Mouse (Mus musculus): Measurements from ENCODE around the gene Apeh. TPM values are rescaled to one million over a fixed set of nuclear protein-coding genes. Genes with fewer than 3 reads are reported as not detected.

Apeh gene
- polyA plus RNA-seq, 1 experiment from 2014 or later: 73.7 TPM

GRCm38 (mm10) chr9:108132373-108132772, 38.0 kb upstream of the Apeh start:
- H3K4me2 ChIP-seq: no peak overlapping the region
- H3K4me3 ChIP-seq (replicated peaks): no peak overlapping the region
- H3K27ac ChIP-seq: no peak overlapping the region
- H3K4me1 ChIP-seq: 0 out of 2 replicates have a peak, but pooled peaks cover 2% of the 10 kb centered on the region
- no peaks in the 10 kb centered on the region for H3K36me3 ChIP-seq
- H3K9me3 ChIP-seq: no peaks in the 10 kb centered on the region
- no peaks in the 10 kb centered on the region for H3K27me3 ChIP-seq (replicated peaks)
- no peak overlapping the region for H3K9ac ChIP-seq
- WGBS: 89% methylated on average over 3 of the region's 3 CpGs
- no peak for ATAC-seq (ENCODE audit: insufficient read depth, low FRiP score, low read depth)

- WGBS: 79% methylated on average over 5 of the region's 5 CpGs
- Histone ChIP-seq H3K4me2 (no peak overlapping the region), H3K9me3 (no peaks in the 10 kb centered on the region), H3K4me3 (replicated peaks) (no peak overlapping the region), H3K9ac (no peak overlapping the region), H3K27me3 (replicated peaks) (no peaks in the 10 kb centered on the region), H3K4me1 (no peaks in the 10 kb centered on the region), H3K27ac (no peak overlapping the region), H3K36me3 (no peaks in the 10 kb centered on the region)
- ATAC-seq (ENCODE audit: insufficient read depth, low FRiP score, low read depth): no peak
Measured at GRCm38 (mm10) chr9:108131502-108131901, 37.1 kb upstream of the Apeh start.

- no peak for ATAC-seq (ENCODE audit: insufficient read depth, low FRiP score, low read depth)
- Histone ChIP-seq H3K9me3 (no peaks in the 10 kb centered on the region), H3K4me3 (replicated peaks) (no peak overlapping the region), H3K27ac (no peak overlapping the region), H3K27me3 (replicated peaks) (no peaks in the 10 kb centered on the region), H3K4me1 (no peaks in the 10 kb centered on the region), H3K9ac (no peak overlapping the region), H3K36me3 (no peaks in the 10 kb centered on the region), H3K4me2 (no peak overlapping the region)
- 73% methylated on average over 13 of the region's 13 CpGs for WGBS
Measured at GRCm38 (mm10) chr9:108129042-108129948, 34.9 kb upstream of the Apeh start.

- Histone ChIP-seq H3K9me3 (no peaks in the 10 kb centered on the region), H3K9ac (no peak overlapping the region), H3K4me1 (no peaks in the 10 kb centered on the region), H3K27ac (no peak overlapping the region), H3K27me3 (replicated peaks) (no peaks in the 10 kb centered on the region), H3K36me3 (no peaks in the 10 kb centered on the region), H3K4me3 (replicated peaks) (no peak overlapping the region), H3K4me2 (no peak overlapping the region)
- 79% methylated on average over 11 of the region's 11 CpGs for WGBS
- no peak for ATAC-seq (ENCODE audit: insufficient read depth, low FRiP score, low read depth)
Measured at GRCm38 (mm10) chr9:108128248-108128647, 33.8 kb upstream of the Apeh start.

GRCm38 (mm10) chr9:108126436-108127180, 32.2 kb upstream of the Apeh start:
- H3K27ac ChIP-seq: no peak overlapping the region
- no peaks in the 10 kb centered on the region for H3K4me1 ChIP-seq
- 66% methylated on average over 17 of the region's 17 CpGs for WGBS
- no peaks in the 10 kb centered on the region for H3K27me3 ChIP-seq (replicated peaks)
- H3K9ac ChIP-seq: no peak overlapping the region
- no peak overlapping the region for H3K4me3 ChIP-seq (replicated peaks)
- no peaks in the 10 kb centered on the region for H3K9me3 ChIP-seq
- ATAC-seq (ENCODE audit: insufficient read depth, low FRiP score, low read depth): no peak
- no peaks in the 10 kb centered on the region for H3K36me3 ChIP-seq
- no peak overlapping the region for H3K4me2 ChIP-seq

DNA sequence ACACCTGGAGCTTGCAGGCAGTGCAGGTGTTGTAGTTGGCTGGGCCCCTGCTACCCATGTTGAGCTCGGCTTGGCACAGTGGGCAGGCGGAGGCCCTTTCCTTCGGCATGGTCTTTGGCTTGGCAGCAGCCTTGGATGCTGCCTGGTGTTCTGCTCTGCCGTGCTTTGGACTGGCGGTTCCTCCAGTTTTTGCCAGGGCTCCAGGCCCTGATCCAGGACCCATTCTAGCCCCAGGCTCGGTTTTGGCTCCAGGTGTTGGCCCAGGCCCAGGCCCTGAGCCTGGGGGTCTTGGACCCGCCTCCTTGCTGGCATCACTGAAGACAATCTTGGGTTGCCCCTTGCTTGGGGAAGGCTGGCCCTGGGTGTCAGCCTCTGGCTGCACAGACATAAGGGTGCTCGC, 31.3 kb upstream of the Apeh start:
- H3K27me3 ChIP-seq (replicated peaks): no peaks in the 10 kb centered on the region
- no peak overlapping the region for H3K4me3 ChIP-seq (replicated peaks)
- H3K4me1 ChIP-seq: no peaks in the 10 kb centered on the region
- H3K9me3 ChIP-seq: no peaks in the 10 kb centered on the region
- no peaks in the 10 kb centered on the region for H3K36me3 ChIP-seq
- no peak overlapping the region for H3K27ac ChIP-seq
- H3K4me2 ChIP-seq: no peak overlapping the region
- H3K9ac ChIP-seq: no peak overlapping the region
- WGBS: 85% methylated on average over 8 of the region's 8 CpGs
- no peak for ATAC-seq (ENCODE audit: insufficient read depth, low FRiP score, low read depth)

DNA sequence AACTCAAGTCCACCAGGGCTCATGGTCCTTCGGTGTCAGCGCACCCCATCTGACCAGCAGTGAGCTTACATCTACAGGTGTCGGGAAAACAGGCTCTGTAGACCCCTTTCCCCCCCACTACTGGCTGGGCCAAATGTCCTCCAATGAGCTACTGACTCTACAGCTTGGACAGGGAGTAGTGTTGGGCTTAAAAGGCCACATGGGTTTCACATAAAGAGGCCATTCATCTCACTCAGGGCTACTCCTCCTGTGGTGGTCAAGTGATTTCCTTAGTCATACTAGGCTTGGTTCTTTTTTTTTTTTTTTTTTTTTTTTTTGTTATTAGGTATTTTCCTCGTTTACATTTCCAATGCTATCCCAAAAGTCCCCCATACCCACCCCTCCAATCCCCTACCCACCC, 29.5 kb upstream of the Apeh start:
- WGBS: 75% methylated on average over 4 of the region's 4 CpGs
- no peaks in the 10 kb centered on the region for H3K9me3 ChIP-seq
- H3K36me3 ChIP-seq: no peaks in the 10 kb centered on the region
- H3K4me1 ChIP-seq: peaks cover 11% of the 10 kb centered on the region
- H3K4me2 ChIP-seq: no peak overlapping the region
- ATAC-seq (ENCODE audit: insufficient read depth, low FRiP score, low read depth): no peak
- H3K27ac ChIP-seq: no peak overlapping the region
- H3K9ac ChIP-seq: no peak overlapping the region
- H3K4me3 ChIP-seq (replicated peaks): no peak overlapping the region
- no peaks in the 10 kb centered on the region for H3K27me3 ChIP-seq (replicated peaks)

GRCm38 (mm10) chr9:108121170-108121969, 27.0 kb upstream of the Apeh start:
- peaks cover 11% of the 10 kb centered on the region for H3K4me1 ChIP-seq
- H3K36me3 ChIP-seq: no peaks in the 10 kb centered on the region
- no peak overlapping the region for H3K9ac ChIP-seq
- 87% methylated on average over 10 of the region's 10 CpGs for WGBS
- H3K9me3 ChIP-seq: no peaks in the 10 kb centered on the region
- no peaks in the 10 kb centered on the region for H3K27me3 ChIP-seq (replicated peaks)
- no peak for ATAC-seq (ENCODE audit: insufficient read depth, low FRiP score, low read depth)
- no peak overlapping the region for H3K4me2 ChIP-seq
- no peak overlapping the region for H3K4me3 ChIP-seq (replicated peaks)
- no peak overlapping the region for H3K27ac ChIP-seq

- H3K4me2 ChIP-seq: no peak overlapping the region
- H3K9ac ChIP-seq: no peak overlapping the region
- peaks cover 11% of the 10 kb centered on the region for H3K4me1 ChIP-seq
- 82% methylated on average over 8 of the region's 8 CpGs for WGBS
- H3K27ac ChIP-seq: no peak overlapping the region
- H3K4me3 ChIP-seq (replicated peaks): no peak overlapping the region
- H3K27me3 ChIP-seq (replicated peaks): no peaks in the 10 kb centered on the region
- no peaks in the 10 kb centered on the region for H3K36me3 ChIP-seq
- no peaks in the 10 kb centered on the region for H3K9me3 ChIP-seq
- ATAC-seq (ENCODE audit: insufficient read depth, low FRiP score, low read depth): no peak
Measured at GRCm38 (mm10) chr9:108120671-108121070, 26.3 kb upstream of the Apeh start.

GRCm38 (mm10) chr9:108119891-108120411, 25.5 kb upstream of the Apeh start:
- no peak overlapping the region for H3K4me2 ChIP-seq
- H3K27me3 ChIP-seq (replicated peaks): no peaks in the 10 kb centered on the region
- peak overlapping the region; percentile 83 for H3K27ac ChIP-seq
- H3K4me3 ChIP-seq (replicated peaks): no peak overlapping the region
- no peaks in the 10 kb centered on the region for H3K9me3 ChIP-seq
- peak; percentile 91 for ATAC-seq (ENCODE audit: insufficient read depth, low FRiP score, low read depth)
- no peak overlapping the region for H3K9ac ChIP-seq
- peaks cover 11% of the 10 kb centered on the region for H3K4me1 ChIP-seq
- 20% methylated on average over 11 of the region's 11 CpGs for WGBS
- no peaks in the 10 kb centered on the region for H3K36me3 ChIP-seq

DNA sequence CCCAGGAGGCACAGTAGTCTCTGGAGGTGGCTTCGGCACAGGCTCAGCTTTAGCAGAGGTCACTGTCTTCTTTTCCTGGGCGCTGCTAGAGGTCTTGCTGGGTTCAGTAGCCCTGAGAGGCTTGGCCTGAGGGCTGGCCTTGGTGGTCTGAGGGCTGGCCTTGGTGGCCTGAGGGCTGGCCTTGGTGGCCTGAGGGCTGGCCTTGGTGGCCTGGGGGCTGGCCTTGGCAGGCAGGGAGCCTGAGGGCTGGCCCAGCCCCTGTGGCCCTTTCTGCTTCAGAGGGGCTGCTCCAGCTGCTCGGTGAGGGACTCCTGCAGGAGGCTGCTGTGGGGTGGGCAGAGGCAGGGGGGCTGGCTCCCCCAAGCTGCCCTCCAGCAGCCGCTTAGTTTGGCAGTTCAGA, 22.7 kb upstream of the Apeh start:
- Histone ChIP-seq H3K9ac (no peak overlapping the region), H3K4me3 (replicated peaks) (no peak overlapping the region), H3K36me3 (no peaks in the 10 kb centered on the region), H3K4me2 (no peak overlapping the region), H3K27me3 (replicated peaks) (0 out of 2 replicates have a peak, but pooled peaks cover 3% of the 10 kb centered on the region), H3K4me1 (peaks cover 11% of the 10 kb centered on the region), H3K27ac (no peak overlapping the region), H3K9me3 (no peaks in the 10 kb centered on the region)
- ATAC-seq (ENCODE audit: insufficient read depth, low FRiP score, low read depth): no peak
- WGBS: 56% methylated on average over 4 of the region's 4 CpGs
